Mouse (Mus musculus) intestine, embryonic 16.5 days (tissue): ENCODE results near the gene Olfr811. TPM values are rescaled to one million over a fixed set of nuclear protein-coding genes. Genes with fewer than 3 reads are reported as not detected.

Source experiments
- ATAC-seq: fragments of 200-750 bp; cut with Nextera tagmentation; 2 replicates; pipeline ENCODE4 v1.8.0; 2017; ENCODE audit warnings: moderate TSS enrichment, moderate library complexity
- H3K27ac ChIP-seq: fragments of 300-500 bp; sonication (generic); 2 replicates; pipeline ENCODE4 v1.5.1; 2014; ENCODE audit warnings: mild to moderate bottlenecking, low read length
- H3K27me3 ChIP-seq: fragments of 300-500 bp; sonication (generic); replicated peaks from 2 replicates; pipeline ENCODE4 v1.6.1; 2014; ENCODE audit warnings: low read length, control low read depth, mixed read lengths; ENCODE audit not compliant: control insufficient read depth, insufficient read depth
- H3K36me3 ChIP-seq: fragments of 300-500 bp; sonication (generic); 2 replicates; pipeline ENCODE4 v1.6.1; 2014; ENCODE audit warnings: low read length, control low read depth; ENCODE audit not compliant: control insufficient read depth, insufficient read depth
- H3K4me1 ChIP-seq: fragments of 300-500 bp; sonication (generic); 2 replicates; pipeline ENCODE4 v1.6.1; 2014; ENCODE audit warnings: low read length, control low read depth, mixed read lengths; ENCODE audit not compliant: control insufficient read depth, insufficient read depth
- H3K4me2 ChIP-seq: fragments of 300-500 bp; sonication (generic); 2 replicates; pipeline ENCODE4 v1.6.1; 2014; ENCODE audit warnings: low read depth, low read length, control low read depth
- H3K4me3 ChIP-seq: fragments of 300-500 bp; sonication (generic); 2 replicates; pipeline ENCODE4 v1.5.1; 2014; ENCODE audit warnings: mild to moderate bottlenecking, low read length
- H3K9ac ChIP-seq: fragments of 300-500 bp; sonication (generic); 2 replicates; pipeline ENCODE4 v1.6.1; 2014; ENCODE audit warnings: low read depth, low read length
- H3K9me3 ChIP-seq: fragments of 300-500 bp; sonication (generic); 2 replicates; pipeline ENCODE4 v1.6.1; 2016; ENCODE audit warnings: low read length, control low read depth; ENCODE audit not compliant: control insufficient read depth
- WGBS: fragments of 180-500 bp; shearing (Covaris S2); extraction: QIAGEN DNeasy Blood & Tissue Kit; methylation state at CpG from one replicate; pipeline ENCODE4 v1.1.7; 2014; 5-methylcytosine and 5-hydroxymethylcytosine counted together
- polyA plus RNA-seq: library from polyadenylated mRNA; unstranded; fragments of >200 nt; fragmentation: Nextera tagmentation; extraction: Ambion mirVana; gene quantifications from 2 replicates; pipeline ENCODE4 v1.2.1, GENCODE M21; 2015

The Olfr811 gene
- polyA plus RNA-seq, result not detected in 2 replicates

DNA sequence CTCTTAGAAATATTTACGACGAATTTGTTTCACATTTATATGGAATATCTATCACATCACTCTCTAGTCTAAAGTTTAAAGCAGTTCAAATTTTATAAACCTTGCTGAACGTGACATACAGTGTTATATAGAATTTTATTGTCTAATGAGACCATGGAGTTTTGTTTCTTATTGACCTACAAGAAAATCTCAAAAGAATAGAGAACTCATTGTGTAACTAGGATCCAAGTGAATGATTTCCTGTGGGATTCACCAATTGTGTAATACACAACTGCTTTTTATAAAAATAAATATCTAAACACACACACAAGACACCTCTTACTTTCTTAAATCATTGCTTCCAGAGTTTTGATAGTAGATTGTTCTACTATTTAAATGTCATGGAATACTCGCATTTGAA is at the start of gene Olfr811:
Gene Olfr811 (minus strand): TSS at position 101 of the 400 bp plus-strand sequence.
- Histone ChIP-seq H3K9ac (no peak within 1 kb of the TSS), H3K36me3 (no peaks in the 10 kb centered on the region), H3K4me1 (no peaks in the 10 kb centered on the region), H3K4me3 (no peak within 1 kb of the TSS), H3K4me2 (no peak within 1 kb of the TSS), H3K27me3 (no peaks in the 10 kb centered on the region), H3K9me3 (no peaks in the 10 kb centered on the region), H3K27ac (no peak within 1 kb of the TSS)
- no peak for ATAC-seq
- WGBS, result 83% methylated on average over 4 of the region's 4 CpGs

- Histone ChIP-seq H3K27me3 (no peaks in the 10 kb centered on the region), H3K4me3 (no peak overlapping the region), H3K4me2 (no peak overlapping the region), H3K9me3 (no peaks in the 10 kb centered on the region), H3K36me3 (no peaks in the 10 kb centered on the region), H3K27ac (no peak overlapping the region), H3K4me1 (no peaks in the 10 kb centered on the region), H3K9ac (no peak overlapping the region)
- no peak for ATAC-seq
- 70% methylated on average over 1 of the region's 1 CpGs for WGBS
Measured at GRCm38 (mm10) chr10:129847343-129847742, 43.1 kb upstream of the Olfr811 start.

DNA sequence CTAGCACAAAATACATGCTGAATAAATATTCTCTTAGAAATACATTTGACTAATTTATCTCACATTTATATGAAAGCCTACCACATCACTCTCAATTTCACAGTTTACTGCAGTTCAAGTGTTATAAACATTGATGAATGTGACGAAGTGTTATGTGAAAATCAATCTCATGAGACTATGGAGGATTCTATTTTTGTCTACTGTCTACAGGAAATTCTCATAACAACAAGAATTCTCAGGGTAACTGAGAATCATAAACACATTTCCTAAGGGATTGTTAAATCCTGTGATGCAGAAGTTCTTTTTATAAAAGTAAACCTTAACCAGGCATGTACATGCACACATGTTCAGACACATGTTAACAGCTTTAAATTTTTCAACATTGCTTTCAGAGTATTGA is 41.8 kb upstream of the Olfr811 start, which contains the start of gene Olfr812:
Gene Olfr812 (minus strand): TSS at position 101 of the 400 bp plus-strand sequence.
- Histone ChIP-seq H3K9me3 (no peaks in the 10 kb centered on the region), H3K9ac (no peak within 1 kb of the TSS), H3K4me3 (no peak within 1 kb of the TSS), H3K27ac (no peak within 1 kb of the TSS), H3K27me3 (no peaks in the 10 kb centered on the region), H3K4me1 (no peaks in the 10 kb centered on the region), H3K4me2 (no peak within 1 kb of the TSS), H3K36me3 (no peaks in the 10 kb centered on the region)
- ATAC-seq, result no peak
- WGBS, result 68% methylated on average over 1 of the region's 1 CpGs

GRCm38 (mm10) chr10:129794817-129795216 is 9.4 kb downstream of the Olfr811 start, which contains the start of gene Olfr810:
TSS of gene Olfr810 (minus strand) at chr10:129794917.
- no peak within 1 kb of the TSS for H3K27ac ChIP-seq
- no peak within 1 kb of the TSS for H3K4me3 ChIP-seq
- H3K4me2 ChIP-seq, result no peak within 1 kb of the TSS
- no peaks in the 10 kb centered on the region for H3K9me3 ChIP-seq
- no peak within 1 kb of the TSS for H3K9ac ChIP-seq
- no peak for ATAC-seq
- H3K36me3 ChIP-seq, result no peaks in the 10 kb centered on the region
- no peaks in the 10 kb centered on the region for H3K4me1 ChIP-seq
- no peaks in the 10 kb centered on the region for H3K27me3 ChIP-seq

- Histone ChIP-seq H3K4me1 (no peaks in the 10 kb centered on the region), H3K36me3 (no peaks in the 10 kb centered on the region), H3K9me3 (no peaks in the 10 kb centered on the region), H3K27ac (no peak overlapping the region), H3K9ac (no peak overlapping the region), H3K4me3 (no peak overlapping the region), H3K27me3 (no peaks in the 10 kb centered on the region), H3K4me2 (no peak overlapping the region)
- ATAC-seq, result no peak
Measured at GRCm38 (mm10) chr10:129778123-129778522, 26.1 kb downstream of the Olfr811 start.

DNA sequence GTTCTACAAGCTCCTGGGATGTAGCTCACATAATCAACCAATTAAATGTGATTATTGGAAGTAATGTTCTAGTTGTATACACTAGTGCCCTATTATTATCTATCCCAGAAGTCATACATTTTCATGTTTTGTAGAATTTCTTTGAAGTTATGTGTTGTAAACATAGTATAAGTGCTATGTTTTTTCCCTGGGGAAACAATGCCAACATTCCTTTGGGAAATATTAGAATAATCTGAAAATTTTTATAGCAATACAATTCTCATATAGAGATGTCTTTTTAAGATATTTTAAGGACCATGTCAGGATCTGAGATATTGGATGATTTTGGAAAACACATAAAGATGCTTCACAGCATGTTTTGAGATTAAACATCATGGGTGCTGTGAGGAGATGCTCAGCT is 29.9 kb downstream of the Olfr811 start, which contains the start of gene Olfr809:
Gene Olfr809 (plus strand): TSS at position 301 of the 400 bp plus-strand sequence.
- Histone ChIP-seq H3K36me3 (no peaks in the 10 kb centered on the region), H3K9ac (no peak within 1 kb of the TSS), H3K27me3 (no peaks in the 10 kb centered on the region), H3K9me3 (no peaks in the 10 kb centered on the region), H3K4me3 (no peak within 1 kb of the TSS), H3K4me1 (no peaks in the 10 kb centered on the region), H3K27ac (no peak within 1 kb of the TSS), H3K4me2 (no peak within 1 kb of the TSS)
- ATAC-seq, result no peak

DNA sequence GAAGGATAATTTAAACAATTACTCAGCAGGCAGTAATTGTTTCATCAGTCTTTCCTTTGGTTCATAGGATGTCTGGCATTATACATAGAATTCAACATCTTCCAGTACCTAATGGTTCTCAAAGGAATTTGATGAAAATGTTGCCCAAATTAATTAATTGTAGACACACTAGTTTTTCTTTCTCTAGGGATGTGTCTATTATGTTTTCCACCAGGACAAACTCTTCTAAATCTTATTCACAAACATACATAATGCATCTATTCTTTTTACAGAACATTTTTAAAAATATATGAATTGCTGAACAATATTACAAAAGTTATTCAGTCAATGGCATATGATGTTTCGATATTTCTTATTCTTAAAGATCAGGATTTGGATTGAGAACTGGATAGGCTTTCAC is 39.0 kb downstream of the Olfr811 start, which contains the start of gene Olfr808:
Gene Olfr808 (plus strand): TSS at position 301 of the 400 bp plus-strand sequence.
- ATAC-seq, result no peak
- 93% methylated on average over 1 of the region's 1 CpGs for WGBS

GRCm38 (mm10) chr10:129757693-129758092 is 46.5 kb downstream of the Olfr811 start, which contains the start of gene Olfr807:
TSS of gene Olfr807 (minus strand) at chr10:129757793.
- Histone ChIP-seq H3K4me1 (no peaks in the 10 kb centered on the region), H3K27me3 (no peaks in the 10 kb centered on the region), H3K4me3 (no peak within 1 kb of the TSS), H3K36me3 (no peaks in the 10 kb centered on the region), H3K9me3 (no peaks in the 10 kb centered on the region), H3K27ac (no peak within 1 kb of the TSS), H3K9ac (no peak within 1 kb of the TSS), H3K4me2 (no peak within 1 kb of the TSS)
- WGBS, result 89% methylated on average over 1 of the region's 1 CpGs
- ATAC-seq, result no peak

More for the DNA sequence above, 39.0 kb downstream of the Olfr811 start, which contains the start of gene Olfr808:
- Histone ChIP-seq H3K9me3 (no peaks in the 10 kb centered on the region), H3K36me3 (no peaks in the 10 kb centered on the region), H3K9ac (no peak within 1 kb of the TSS), H3K27ac (no peak within 1 kb of the TSS), H3K4me3 (no peak within 1 kb of the TSS), H3K4me2 (no peak within 1 kb of the TSS), H3K4me1 (no peaks in the 10 kb centered on the region), H3K27me3 (no peaks in the 10 kb centered on the region)
